Mouse (Mus musculus): ENCODE data around the gene Mtmr4. TPM values are rescaled to one million over a fixed set of nuclear protein-coding genes. Genes with fewer than 3 reads are reported as not detected.

Gene Mtmr4
- polyA plus RNA-seq, 1 experiment from 2014 or later = 68.8 TPM

- WGBS = 80% methylated on average over 7 of the region's 7 CpGs
- no peak for DNase-seq (ENCODE audit: low spot score)
- Histone ChIP-seq H3K27ac (no peak overlapping the region), H3K27me3 (ENCODE audit: insufficient read depth, poor library complexity, severe bottlenecking) (peaks cover 18% of the 10 kb centered on the region), H3K36me3 (no peaks in the 10 kb centered on the region), H3K4me3 (no peak overlapping the region), H3K4me1 (replicated peaks) (peaks cover 6% of the 10 kb centered on the region; the same call in 1 of the 2 replicates), H3K9me3 (no peaks in the 10 kb centered on the region)
These were observed 67.3 kb downstream of the Mtmr4 start for GRCm38 (mm10) chr11:87659216-87659615.

- Histone ChIP-seq H3K36me3 (no peaks in the 10 kb centered on the region), H3K27ac (no peak within 1 kb of the TSS), H3K4me3 (peak within 1 kb of the TSS; percentile 46), H3K27me3 (ENCODE audit: insufficient read depth, poor library complexity, severe bottlenecking) (peaks cover 22% of the 10 kb centered on the region), H3K9me3 (no peaks in the 10 kb centered on the region), H3K4me1 (replicated peaks) (peaks cover 6% of the 10 kb centered on the region; the same call in 1 of the 2 replicates)
- WGBS = 0% methylated on average over 8 of the region's 8 CpGs
- peak; percentile 83 for DNase-seq (ENCODE audit: low spot score)
These were observed 70.4 kb downstream of the Mtmr4 start, which contains the start of gene Rnf43 for GRCm38 (mm10) chr11:87662407-87662806. Gene Rnf43 (plus strand): TSS chr11:87662722.

DNA sequence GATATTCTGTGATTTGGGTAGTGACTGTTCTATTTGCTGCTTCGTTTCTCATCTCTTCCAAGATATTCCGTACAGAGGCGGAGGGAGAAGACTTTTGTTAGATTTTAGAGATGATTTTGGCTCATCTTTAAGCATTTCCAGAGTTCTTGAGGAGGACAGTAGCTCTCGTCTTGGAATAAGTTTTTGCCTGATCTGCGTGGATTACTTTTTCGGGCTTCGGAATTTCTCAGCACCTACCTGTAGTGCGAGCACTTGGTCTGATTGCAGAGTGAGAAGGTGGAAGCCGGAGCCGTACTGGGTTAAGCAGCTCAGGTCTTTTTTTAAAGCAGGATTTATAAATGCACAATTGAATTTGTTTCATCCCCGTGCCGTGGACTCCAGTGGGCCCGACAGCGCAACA is 70.9 kb downstream of the Mtmr4 start:
- H3K4me1 ChIP-seq (replicated peaks) = peaks cover 6% of the 10 kb centered on the region; the same call in 1 of the 2 replicates
- H3K27ac ChIP-seq = no peak overlapping the region
- no peaks in the 10 kb centered on the region for H3K9me3 ChIP-seq
- DNase-seq (ENCODE audit: low spot score) = peak; percentile 12
- no peaks in the 10 kb centered on the region for H3K36me3 ChIP-seq
- peak overlapping the region; percentile 46 for H3K4me3 ChIP-seq
- 19% methylated on average over 14 of the region's 14 CpGs for WGBS
- H3K27me3 ChIP-seq (ENCODE audit: insufficient read depth, poor library complexity, severe bottlenecking) = peaks cover 22% of the 10 kb centered on the region

DNA sequence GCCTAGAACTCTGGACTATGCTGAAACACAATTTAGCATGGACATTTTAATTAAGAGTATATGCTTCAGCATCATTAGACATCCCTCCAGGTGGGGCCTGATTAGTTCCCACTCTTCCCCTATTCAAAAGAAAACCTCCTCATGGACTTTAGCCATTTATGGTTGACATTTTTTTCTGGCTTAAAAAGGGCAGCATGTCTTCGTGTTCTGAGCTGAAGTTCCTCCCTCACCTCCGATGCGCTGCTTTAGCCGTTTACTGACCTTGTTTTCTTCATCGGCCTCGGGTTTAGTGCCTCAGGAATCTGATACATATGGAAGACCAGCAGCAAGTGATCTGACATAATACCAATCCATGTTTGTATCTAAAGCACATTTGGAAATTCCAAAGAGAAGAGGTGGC is 72.0 kb downstream of the Mtmr4 start:
- H3K27me3 ChIP-seq (ENCODE audit: insufficient read depth, poor library complexity, severe bottlenecking) = peaks cover 22% of the 10 kb centered on the region
- H3K4me3 ChIP-seq = no peak overlapping the region
- 81% methylated on average over 6 of the region's 6 CpGs for WGBS
- H3K36me3 ChIP-seq = no peaks in the 10 kb centered on the region
- no peak overlapping the region for H3K27ac ChIP-seq
- DNase-seq (ENCODE audit: low spot score) = no peak
- H3K9me3 ChIP-seq = no peaks in the 10 kb centered on the region
- peaks cover 6% of the 10 kb centered on the region; the same call in 1 of the 2 replicates for H3K4me1 ChIP-seq (replicated peaks)

- WGBS = 81% methylated on average over 12 of the region's 12 CpGs
- H3K4me3 ChIP-seq = 0 out of 2 replicates have a peak overlapping the region, but pooled peaks have one; percentile 7
- H3K27ac ChIP-seq = no peak overlapping the region
- H3K27me3 ChIP-seq (ENCODE audit: insufficient read depth, poor library complexity, severe bottlenecking) = peaks cover 22% of the 10 kb centered on the region
- peaks cover 6% of the 10 kb centered on the region; the same call in 1 of the 2 replicates for H3K4me1 ChIP-seq (replicated peaks)
- H3K36me3 ChIP-seq = no peaks in the 10 kb centered on the region
- no peak for DNase-seq (ENCODE audit: low spot score)
- H3K9me3 ChIP-seq = no peaks in the 10 kb centered on the region
These were observed 72.6 kb downstream of the Mtmr4 start for GRCm38 (mm10) chr11:87664521-87664920.

GRCm38 (mm10) chr11:87665224-87665623 is 73.3 kb downstream of the Mtmr4 start:
- Histone ChIP-seq H3K4me1 (replicated peaks) (peaks cover 6% of the 10 kb centered on the region; the same call in 1 of the 2 replicates), H3K36me3 (no peaks in the 10 kb centered on the region), H3K9me3 (no peaks in the 10 kb centered on the region), H3K27ac (no peak overlapping the region), H3K4me3 (no peak overlapping the region), H3K27me3 (ENCODE audit: insufficient read depth, poor library complexity, severe bottlenecking) (peaks cover 22% of the 10 kb centered on the region)
- 79% methylated on average over 6 of the region's 6 CpGs for WGBS
- DNase-seq (ENCODE audit: low spot score) = no peak

DNA sequence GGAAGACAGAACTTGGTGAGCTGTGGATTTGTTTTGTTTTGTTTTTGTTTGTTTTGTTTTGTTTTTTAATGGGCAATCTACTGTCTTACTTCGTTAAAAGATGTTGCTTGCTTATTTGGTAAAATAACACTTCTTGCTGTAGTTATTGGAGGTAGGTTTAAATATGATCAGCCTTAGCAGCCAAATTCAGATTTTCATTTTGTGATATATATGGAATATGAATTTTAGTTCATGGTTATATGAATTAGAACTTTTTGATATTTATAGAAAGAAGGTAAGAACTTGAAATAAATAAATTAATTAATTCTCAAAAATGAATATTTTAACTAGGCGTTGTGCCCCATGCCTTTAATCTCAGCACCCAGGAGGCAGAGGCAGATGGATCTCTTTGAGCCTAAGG is 73.7 kb downstream of the Mtmr4 start:
- WGBS = 84% methylated on average over 2 of the region's 2 CpGs
- peaks cover 6% of the 10 kb centered on the region; the same call in 1 of the 2 replicates for H3K4me1 ChIP-seq (replicated peaks)
- H3K36me3 ChIP-seq = no peaks in the 10 kb centered on the region
- H3K9me3 ChIP-seq = no peaks in the 10 kb centered on the region
- H3K27ac ChIP-seq = no peak overlapping the region
- H3K4me3 ChIP-seq = no peak overlapping the region
- H3K27me3 ChIP-seq (ENCODE audit: insufficient read depth, poor library complexity, severe bottlenecking) = peaks cover 22% of the 10 kb centered on the region
- no peak for DNase-seq (ENCODE audit: low spot score)

Other genes starting within 250 kb of the Mtmr4 start
- 5.4 and 9.2 TPM in 2 replicates for gene Ppm1e, start 233.1 kb upstream of the Mtmr4 start, polyA plus RNA-seq (2016; fragmentation: Nextera tagmentation; extraction: Ambion mirVana)
- gene Rad51c, start 187.2 kb upstream of the Mtmr4 start, polyA plus RNA-seq (2016; fragmentation: Nextera tagmentation; extraction: Ambion mirVana) = 12.3 and 13.6 TPM in 2 replicates
- not detected in 2 replicates for gene Tex14, start 187.1 kb upstream of the Mtmr4 start, polyA plus RNA-seq (2016; fragmentation: Nextera tagmentation; extraction: Ambion mirVana)
- not detected in 2 replicates for gene Gm11492, start 25.5 kb upstream of the Mtmr4 start, polyA plus RNA-seq (2016; fragmentation: Nextera tagmentation; extraction: Ambion mirVana)
- gene Sept4, start 23.3 kb upstream of the Mtmr4 start, polyA plus RNA-seq (2016; fragmentation: Nextera tagmentation; extraction: Ambion mirVana) = 7.4 and 11.2 TPM in 2 replicates
- 0.39 and 0.46 TPM in 2 replicates for gene Hsf5, start 25.0 kb downstream of the Mtmr4 start, polyA plus RNA-seq (2016; fragmentation: Nextera tagmentation; extraction: Ambion mirVana)
- gene Rnf43, start 70.6 kb downstream of the Mtmr4 start, polyA plus RNA-seq (2016; fragmentation: Nextera tagmentation; extraction: Ambion mirVana) = 0.90 and 1.2 TPM in 2 replicates
- gene Supt4a, start 145.4 kb downstream of the Mtmr4 start, polyA plus RNA-seq (2016; fragmentation: Nextera tagmentation; extraction: Ambion mirVana) = 178 and 184 TPM in 2 replicates
- gene Tspoap1, start 168.4 kb downstream of the Mtmr4 start, polyA plus RNA-seq (2016; fragmentation: Nextera tagmentation; extraction: Ambion mirVana) = 7.8 and 10.5 TPM in 2 replicates
- 2.8 and 5.0 TPM in 2 replicates for gene Mpo, start 201.4 kb downstream of the Mtmr4 start, polyA plus RNA-seq (2016; fragmentation: Nextera tagmentation; extraction: Ambion mirVana)
- gene Lpo, start 236.1 kb downstream of the Mtmr4 start, polyA plus RNA-seq (2016; fragmentation: Nextera tagmentation; extraction: Ambion mirVana) = 0.31 and 0.57 TPM in 2 replicates

Measured in hindbrain, embryonic 10.5 days (tissue).